Mouse (Mus musculus) cortical plate, adult 2 months (tissue): ENCODE data around the gene Fbxl5.

Experiments used
- CTCF ChIP-seq: fragments of 200-500 bp; IDR thresholded peaks from 2 replicates; pipeline ENCODE4 v1.5.1; 2011; ENCODE audit warnings: mild to moderate bottlenecking, control low read depth, low read length; ENCODE audit not compliant: insufficient read depth; ENCODE audit errors: extremely low read depth
- POLR2A ChIP-seq: fragments of 200-500 bp; IDR thresholded peaks from 2 replicates; pipeline ENCODE4 v1.6.1; 2011; ENCODE audit warnings: mild to moderate bottlenecking, low read length, control low read depth; ENCODE audit not compliant: insufficient read depth; ENCODE audit errors: extremely low read depth

DNA sequence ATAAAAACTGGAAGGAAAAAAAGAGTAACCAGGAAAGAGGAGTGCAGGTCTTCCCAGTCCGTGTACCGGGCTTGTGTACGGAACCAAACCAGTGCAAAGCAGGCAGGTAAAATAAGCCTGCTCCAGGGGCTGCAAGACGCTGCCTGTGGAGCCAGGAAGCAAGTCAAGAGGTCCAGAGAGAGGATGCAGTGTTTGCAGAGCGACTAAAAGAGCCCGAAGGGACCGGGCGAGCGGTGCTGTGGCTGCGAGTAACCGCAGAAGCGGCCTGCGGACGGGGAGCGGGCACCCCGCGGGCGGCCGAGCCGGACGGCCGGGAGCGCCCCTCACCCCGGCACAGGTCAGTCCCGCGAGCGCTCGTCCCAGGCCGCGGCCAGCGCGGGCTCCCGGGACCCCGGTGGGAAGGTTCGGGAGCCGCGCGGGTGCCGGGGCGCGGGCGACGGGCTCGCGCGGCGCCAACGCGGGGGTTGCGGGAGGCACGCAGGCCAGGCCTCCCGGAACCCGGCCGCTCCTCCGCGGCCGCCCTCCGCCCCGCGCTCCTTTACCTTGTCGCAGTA lies 39.9 kb downstream of the Fbxl5 start:
- TF ChIP-seq CTCF = no peak
- no peak for TF ChIP-seq POLR2A
